Mouse (Mus musculus): ENCODE data around the gene Pde10a. TPM values are rescaled to one million over a fixed set of nuclear protein-coding genes. Genes with fewer than 3 reads are reported as not detected.
A peak's percentile ranks its signal among the peaks of the same experiment; 100 is the strongest.

Gene Pde10a
- polyA plus RNA-seq, 1 experiment from 2014 or later, result 3.1 TPM

- H3K36me3 ChIP-seq (replicated peaks), result no peaks in the 10 kb centered on the region
- WGBS, result 75% methylated on average over 14 of the region's 14 CpGs
- H3K4me3 ChIP-seq, result no peak overlapping the region
- H3K27me3 ChIP-seq (ENCODE audit: poor library complexity, severe bottlenecking), result no peaks in the 10 kb centered on the region
- H3K9me3 ChIP-seq, result no peaks in the 10 kb centered on the region
- peaks cover 9% of the 10 kb centered on the region for H3K4me1 ChIP-seq
- H3K27ac ChIP-seq, result no peak overlapping the region; the same call in 1 of the 2 replicates
- DNase-seq (ENCODE audit: extremely low spot score, low spot score), result no peak
Observed at GRCm38 (mm10) chr17:8562101-8562885, 37.1 kb downstream of the Pde10a start.

- no peaks in the 10 kb centered on the region for H3K36me3 ChIP-seq (replicated peaks)
- no peaks in the 10 kb centered on the region for H3K27me3 ChIP-seq (ENCODE audit: poor library complexity, severe bottlenecking)
- WGBS, result 88% methylated on average over 1 of the region's 1 CpGs
- no peak overlapping the region for H3K27ac ChIP-seq
- peaks cover 9% of the 10 kb centered on the region for H3K4me1 ChIP-seq
- no peaks in the 10 kb centered on the region for H3K9me3 ChIP-seq
- DNase-seq (ENCODE audit: extremely low spot score, low spot score), result no peak
- no peak overlapping the region for H3K4me3 ChIP-seq
Observed at GRCm38 (mm10) chr17:8562886-8563280, 37.7 kb downstream of the Pde10a start.

GRCm38 (mm10) chr17:8566850-8567249, 41.7 kb downstream of the Pde10a start, which contains the start of gene Gm17087:
Gene Gm17087 (minus strand): TSS chr17:8566950.
- no peak within 1 kb of the TSS for H3K27ac ChIP-seq
- H3K27me3 ChIP-seq (ENCODE audit: poor library complexity, severe bottlenecking), result no peaks in the 10 kb centered on the region
- H3K9me3 ChIP-seq, result no peaks in the 10 kb centered on the region
- H3K36me3 ChIP-seq (replicated peaks), result no peaks in the 10 kb centered on the region
- H3K4me3 ChIP-seq, result no peak within 1 kb of the TSS
- peaks cover 5% of the 10 kb centered on the region for H3K4me1 ChIP-seq
- no peak for DNase-seq (ENCODE audit: extremely low spot score, low spot score)
- WGBS, result 91% methylated on average over 6 of the region's 6 CpGs

- Histone ChIP-seq H3K27me3 (ENCODE audit: poor library complexity, severe bottlenecking) (no peaks in the 10 kb centered on the region), H3K4me3 (no peak overlapping the region), H3K27ac (no peak overlapping the region), H3K4me1 (no peaks in the 10 kb centered on the region), H3K36me3 (replicated peaks) (no peaks in the 10 kb centered on the region), H3K9me3 (no peaks in the 10 kb centered on the region)
- DNase-seq (ENCODE audit: extremely low spot score, low spot score), result no peak
- 86% methylated on average over 8 of the region's 8 CpGs for WGBS
Observed at GRCm38 (mm10) chr17:8573542-8574260, 48.5 kb downstream of the Pde10a start.

GRCm38 (mm10) chr17:8580360-8580759, 55.2 kb downstream of the Pde10a start:
- Histone ChIP-seq H3K4me1 (peaks cover 9% of the 10 kb centered on the region), H3K36me3 (replicated peaks) (no peaks in the 10 kb centered on the region), H3K4me3 (no peak overlapping the region), H3K9me3 (no peaks in the 10 kb centered on the region), H3K27me3 (ENCODE audit: poor library complexity, severe bottlenecking) (no peaks in the 10 kb centered on the region), H3K27ac (no peak overlapping the region)
- 70% methylated on average over 3 of the region's 3 CpGs for WGBS
- DNase-seq (ENCODE audit: extremely low spot score, low spot score), result no peak

- WGBS, result 87% methylated on average over 8 of the region's 8 CpGs
- Histone ChIP-seq H3K27me3 (ENCODE audit: poor library complexity, severe bottlenecking) (no peaks in the 10 kb centered on the region), H3K36me3 (replicated peaks) (no peaks in the 10 kb centered on the region), H3K27ac (no peak overlapping the region), H3K4me3 (no peak overlapping the region), H3K4me1 (peaks cover 9% of the 10 kb centered on the region), H3K9me3 (no peaks in the 10 kb centered on the region)
- no peak for DNase-seq (ENCODE audit: extremely low spot score, low spot score)
Observed at GRCm38 (mm10) chr17:8581579-8581978, 56.4 kb downstream of the Pde10a start.

GRCm38 (mm10) chr17:8592427-8593277, 67.5 kb downstream of the Pde10a start:
- no peaks in the 10 kb centered on the region for H3K27me3 ChIP-seq (ENCODE audit: poor library complexity, severe bottlenecking)
- peaks cover 5% of the 10 kb centered on the region; the same call in 1 of the 2 replicates for H3K4me1 ChIP-seq
- peak overlapping the region; percentile 44 for H3K4me3 ChIP-seq
- 16% methylated on average over 22 of the region's 22 CpGs for WGBS
- DNase-seq (ENCODE audit: extremely low spot score, low spot score), result peak; percentile 82
- H3K9me3 ChIP-seq, result no peaks in the 10 kb centered on the region
- H3K36me3 ChIP-seq (replicated peaks), result no peaks in the 10 kb centered on the region
- H3K27ac ChIP-seq, result 0 out of 2 replicates have a peak overlapping the region, but pooled peaks have one; percentile 12

- DNase-seq (ENCODE audit: extremely low spot score, low spot score), result peak; percentile 63
- H3K27ac ChIP-seq, result no peak overlapping the region
- WGBS, result 12% methylated on average over 7 of the region's 7 CpGs
Observed at GRCm38 (mm10) chr17:8597790-8598189, 72.6 kb downstream of the Pde10a start.

GRCm38 (mm10) chr17:8602976-8603375, 77.8 kb downstream of the Pde10a start:
- Histone ChIP-seq H3K27me3 (ENCODE audit: poor library complexity, severe bottlenecking) (no peaks in the 10 kb centered on the region), H3K9me3 (no peaks in the 10 kb centered on the region), H3K27ac (no peak overlapping the region), H3K36me3 (replicated peaks) (no peaks in the 10 kb centered on the region), H3K4me1 (peaks cover 5% of the 10 kb centered on the region; the same call in 1 of the 2 replicates), H3K4me3 (no peak overlapping the region)
- DNase-seq (ENCODE audit: extremely low spot score, low spot score), result no peak
- WGBS, result 92% methylated on average over 3 of the region's 3 CpGs

More at GRCm38 (mm10) chr17:8597790-8598189, 72.6 kb downstream of the Pde10a start:
- Histone ChIP-seq H3K9me3 (no peaks in the 10 kb centered on the region), H3K27me3 (ENCODE audit: poor library complexity, severe bottlenecking) (no peaks in the 10 kb centered on the region), H3K36me3 (replicated peaks) (no peaks in the 10 kb centered on the region), H3K4me1 (peaks cover 9% of the 10 kb centered on the region; the same call in 1 of the 2 replicates), H3K4me3 (no peak overlapping the region)

- no peak for DNase-seq (ENCODE audit: extremely low spot score, low spot score)
- peaks cover 1% of the 10 kb centered on the region; the same call in 1 of the 2 replicates for H3K4me1 ChIP-seq
- H3K9me3 ChIP-seq, result no peaks in the 10 kb centered on the region
- no peak overlapping the region for H3K27ac ChIP-seq
- H3K36me3 ChIP-seq (replicated peaks), result no peaks in the 10 kb centered on the region
- H3K27me3 ChIP-seq (ENCODE audit: poor library complexity, severe bottlenecking), result 0 out of 2 replicates have a peak, but pooled peaks cover 4% of the 10 kb centered on the region
- no peak overlapping the region for H3K4me3 ChIP-seq
- WGBS, result 88% methylated on average over 5 of the region's 5 CpGs
Observed at GRCm38 (mm10) chr17:8605921-8606320, 80.7 kb downstream of the Pde10a start.

GRCm38 (mm10) chr17:8606695-8607094, 81.5 kb downstream of the Pde10a start:
- no peaks in the 10 kb centered on the region for H3K9me3 ChIP-seq
- H3K4me3 ChIP-seq, result no peak overlapping the region
- 82% methylated on average over 3 of the region's 3 CpGs for WGBS

GRCm38 (mm10) chr17:8611916-8612315, 86.7 kb downstream of the Pde10a start:
- H3K4me1 ChIP-seq, result no peaks in the 10 kb centered on the region
- no peak overlapping the region for H3K4me3 ChIP-seq
- 88% methylated on average over 4 of the region's 4 CpGs for WGBS
- 0 out of 2 replicates have a peak, but pooled peaks cover 4% of the 10 kb centered on the region for H3K27me3 ChIP-seq (ENCODE audit: poor library complexity, severe bottlenecking)
- H3K27ac ChIP-seq, result no peak overlapping the region
- no peaks in the 10 kb centered on the region for H3K9me3 ChIP-seq
- DNase-seq (ENCODE audit: extremely low spot score, low spot score), result no peak
- H3K36me3 ChIP-seq (replicated peaks), result no peaks in the 10 kb centered on the region

More at GRCm38 (mm10) chr17:8606695-8607094, 81.5 kb downstream of the Pde10a start:
- no peaks in the 10 kb centered on the region for H3K36me3 ChIP-seq (replicated peaks)
- 0 out of 2 replicates have a peak, but pooled peaks cover 4% of the 10 kb centered on the region for H3K27me3 ChIP-seq (ENCODE audit: poor library complexity, severe bottlenecking)
- H3K27ac ChIP-seq, result no peak overlapping the region
- DNase-seq (ENCODE audit: extremely low spot score, low spot score), result no peak
- no peaks in the 10 kb centered on the region for H3K4me1 ChIP-seq

Measured in forebrain, embryonic 10.5 days (tissue).